7 mouse cellular contexts compared by ENCODE assay signal in genomic region chr11:117966506-117967100, GRCm38 (mm10). TPM values are rescaled to one million over a fixed set of nuclear protein-coding genes. Genes with fewer than 3 reads are reported as not detected.
A peak's percentile ranks its signal among the peaks of the same experiment; 100 is the strongest.
DNase-seq lines count a peak whose midpoint lies in the region; ATAC-seq lines count a peak whose summit lies in the region.

No protein-coding gene starts in this region.

- peaks cover 78% of the 10 kb centered on the region for H3K4me1 ChIP-seq in embryonic facial prominence, embryonic 15.5 days
- H3K4me1 ChIP-seq in limb, embryonic 11.5 days (ENCODE audit: control insufficient read depth, insufficient read depth, low read length): peaks cover 57% of the 10 kb centered on the region
- H3K4me1 ChIP-seq in stomach, embryonic 16.5 days (ENCODE audit: control insufficient read depth, insufficient read depth, low read length): peaks cover 61% of the 10 kb centered on the region

- DNase-seq in testis, postnatal 10 days (ENCODE audit: low spot score): peak; percentile 44
- no peak for DNase-seq in testis, postnatal 14 days (ENCODE audit: low spot score)
- DNase-seq in limb, embryonic 11.5 days (ENCODE audit: low spot score): no peak
- no peak for DNase-seq in ovary, postnatal 10 days (ENCODE audit: low spot score)
- DNase-seq in spleen, postnatal 36 days (ENCODE audit: low spot score in 2 of 2): no peak

- no peak for ATAC-seq in embryonic facial prominence, embryonic 15.5 days (ENCODE audit: insufficient number of reproducible peaks, low FRiP score, low TSS enrichment, low read depth)
- ATAC-seq in limb, embryonic 11.5 days (ENCODE audit: insufficient number of reproducible peaks, low FRiP score, low TSS enrichment, low read depth): no peak
- no peak for ATAC-seq in stomach, embryonic 16.5 days (ENCODE audit: insufficient read depth, low FRiP score)

- no peaks in the 10 kb centered on the region for H3K9me3 ChIP-seq in embryonic facial prominence, embryonic 15.5 days (replicated peaks)
- no peaks in the 10 kb centered on the region for H3K9me3 ChIP-seq in limb, embryonic 11.5 days (ENCODE audit: control insufficient read depth, low read length)
- no peaks in the 10 kb centered on the region for H3K9me3 ChIP-seq in stomach, embryonic 16.5 days (replicated peaks; ENCODE audit: control insufficient read depth, low read length)

- WGBS in embryonic facial prominence, embryonic 15.5 days: 57% methylated on average over 7 of the region's 7 CpGs
- WGBS in limb, embryonic 11.5 days: 36% methylated on average over 7 of the region's 7 CpGs
- WGBS in stomach, embryonic 16.5 days: 56% methylated on average over 7 of the region's 7 CpGs

- 0 out of 2 replicates have a peak, but pooled peaks cover 3% of the 10 kb centered on the region for H3K27me3 ChIP-seq in embryonic facial prominence, embryonic 15.5 days
- peaks cover 10% of the 10 kb centered on the region for H3K27me3 ChIP-seq in limb, embryonic 11.5 days (ENCODE audit: control insufficient read depth, insufficient read depth, low read length)
- H3K27me3 ChIP-seq in stomach, embryonic 16.5 days (ENCODE audit: control insufficient read depth, insufficient read depth, low read length): no peaks in the 10 kb centered on the region

- H3K4me3 ChIP-seq in embryonic facial prominence, embryonic 15.5 days (replicated peaks): peak overlapping the region; percentile 64
- H3K4me3 ChIP-seq in limb, embryonic 11.5 days (ENCODE audit: low read depth, low read length): no peak overlapping the region
- H3K4me3 ChIP-seq in stomach, embryonic 16.5 days (replicated peaks; ENCODE audit: low read length): peak overlapping the region; percentile 73

- H3K4me2 ChIP-seq in embryonic facial prominence, embryonic 15.5 days (replicated peaks): peak overlapping the region; percentile 95
- peak overlapping the region; percentile 100; the same call in 1 of the 2 replicates for H3K4me2 ChIP-seq in limb, embryonic 11.5 days (ENCODE audit: low read depth, severe bottlenecking)
- H3K4me2 ChIP-seq in stomach, embryonic 16.5 days (ENCODE audit: low read depth, low read length): peak overlapping the region; percentile 95

- H3K36me3 ChIP-seq in embryonic facial prominence, embryonic 15.5 days: 0 out of 2 replicates have a peak, but pooled peaks cover 4% of the 10 kb centered on the region
- H3K36me3 ChIP-seq in limb, embryonic 11.5 days (ENCODE audit: control insufficient read depth, insufficient read depth, low read length): no peaks in the 10 kb centered on the region
- H3K36me3 ChIP-seq in stomach, embryonic 16.5 days (ENCODE audit: control insufficient read depth, insufficient read depth, low read length): no peaks in the 10 kb centered on the region; the same call in 1 of the 2 replicates

- no peak overlapping the region for H3K9ac ChIP-seq in embryonic facial prominence, embryonic 15.5 days
- H3K9ac ChIP-seq in limb, embryonic 11.5 days (ENCODE audit: low read length): no peak overlapping the region
- peak overlapping the region; percentile 96 for H3K9ac ChIP-seq in stomach, embryonic 16.5 days (ENCODE audit: low read length)

- no peak overlapping the region for H3K27ac ChIP-seq in embryonic facial prominence, embryonic 15.5 days (replicated peaks)
- no peak overlapping the region for H3K27ac ChIP-seq in limb, embryonic 11.5 days (replicated peaks; ENCODE audit: low read depth, low read length)
- no peak overlapping the region for H3K27ac ChIP-seq in stomach, embryonic 16.5 days (ENCODE audit: low read length)

RNA-seq across cellular contexts. Expression of gene Socs3, which starts 3.2 kb away (rescaled TPM):
- 20.8 and 21.2 TPM in 2 replicates for polyA plus RNA-seq in embryonic facial prominence, embryonic 15.5 days (2015; fragmentation: Nextera tagmentation; extraction: Ambion mirVana)
- 5.4 and 6.7 TPM in 2 replicates for polyA plus RNA-seq in limb, embryonic 11.5 days (2014; fragmentation: Nextera tagmentation; extraction: Ambion mirVana)
- polyA plus RNA-seq in stomach, embryonic 16.5 days (2015; fragmentation: Nextera tagmentation; extraction: Ambion mirVana): 16.1 and 17.4 TPM in 2 replicates

RNA-seq across cellular contexts. Expression of gene Pgs1, which starts 19.5 kb away (rescaled TPM):
- polyA plus RNA-seq in embryonic facial prominence, embryonic 15.5 days (2015; fragmentation: Nextera tagmentation; extraction: Ambion mirVana): 39.9 and 41.2 TPM in 2 replicates
- polyA plus RNA-seq in limb, embryonic 11.5 days (2014; fragmentation: Nextera tagmentation; extraction: Ambion mirVana): 38.4 and 39.3 TPM in 2 replicates
- polyA plus RNA-seq in stomach, embryonic 16.5 days (2015; fragmentation: Nextera tagmentation; extraction: Ambion mirVana): 32.1 and 37.1 TPM in 2 replicates
